ENCODE assay signal across 8 mouse cellular contexts in the genomic region with DNA sequence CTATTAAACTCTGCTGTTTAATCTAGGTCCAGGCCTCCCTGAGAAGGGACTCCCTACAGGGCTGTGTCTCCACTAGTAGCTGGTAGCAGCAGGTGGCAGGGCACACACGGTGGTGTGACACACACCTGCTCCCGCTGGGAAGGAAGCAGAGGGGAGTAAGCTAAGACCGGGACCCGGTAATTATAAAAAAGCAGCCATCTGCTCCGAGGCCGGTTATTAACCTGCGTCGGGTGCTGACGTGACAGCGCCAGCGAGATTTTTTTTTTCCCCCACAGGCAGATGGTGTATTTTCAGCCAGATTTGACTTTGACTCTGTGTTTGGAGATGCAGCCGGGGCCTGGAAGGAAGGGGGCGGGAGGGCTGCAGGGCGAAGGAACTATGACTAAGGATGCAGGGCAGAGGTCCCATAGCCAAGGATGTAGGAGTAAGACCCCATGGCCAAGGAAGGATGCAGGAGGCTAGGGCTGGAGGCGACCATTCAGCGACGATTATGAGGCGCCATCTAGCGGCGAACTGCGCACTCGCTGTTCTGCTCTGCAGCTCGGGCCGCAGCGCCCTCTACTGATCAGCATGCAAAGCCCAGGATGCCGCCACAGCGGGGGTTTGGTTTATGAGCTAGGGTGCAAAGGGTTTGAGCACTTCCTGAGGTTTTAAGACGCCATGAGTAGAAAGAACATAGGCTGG. TPM values are rescaled to one million over a fixed set of nuclear protein-coding genes. Genes with fewer than 3 reads are reported as not detected.
DNase-seq lines count a peak whose midpoint lies in the region; ATAC-seq lines count a peak whose summit lies in the region.

No protein-coding gene starts in this region.

- H3K4me2 ChIP-seq in hindbrain, embryonic 16.5 days (ENCODE audit: low read length): peak overlapping the region; percentile 83

- H3K4me3 ChIP-seq in hindbrain, embryonic 16.5 days (ENCODE audit: low read length): peak overlapping the region; percentile 39

- WGBS in hindbrain, embryonic 16.5 days: under 1% methylated on average over 28 of the region's 28 CpGs

- peak overlapping the region; percentile 72 for H3K9ac ChIP-seq in hindbrain, embryonic 16.5 days (ENCODE audit: low read depth, low read length)

- peak; percentile 82 for DNase-seq in T-cell, adult 2 months (ENCODE audit: low spot score)
- peak; percentile 96 to 97 for DNase-seq in cerebellum, postnatal 25 days
- DNase-seq in gastrocnemius, adult 18-20 months (ENCODE audit: low spot score): peak; percentile 86
- peak; percentile 67 for DNase-seq in left cerebral cortex, adult 11 months (ENCODE audit: low spot score)
- peak; percentile 85 for DNase-seq in lung, postnatal 36 days
- DNase-seq in retina, embryonic 14.5 days (ENCODE audit: low spot score): peak; percentile 100
- peak; percentile 86 to 92 for DNase-seq in thymus, postnatal 36 days

- no peaks in the 10 kb centered on the region for H3K9me3 ChIP-seq in hindbrain, embryonic 16.5 days (ENCODE audit: control insufficient read depth, low read length)

- no peaks in the 10 kb centered on the region for H3K36me3 ChIP-seq in hindbrain, embryonic 16.5 days (ENCODE audit: control insufficient read depth, insufficient read depth, low read length)

- peak overlapping the region; percentile 67 for H3K27ac ChIP-seq in hindbrain, embryonic 16.5 days (ENCODE audit: low read depth, low read length)

- peaks cover 3% of the 10 kb centered on the region; the same call in 1 of the 2 replicates for H3K4me1 ChIP-seq in hindbrain, embryonic 16.5 days (ENCODE audit: control insufficient read depth, insufficient read depth, low read depth, low read length)

- peak; percentile 94 for ATAC-seq in hindbrain, embryonic 16.5 days

- H3K27me3 ChIP-seq in hindbrain, embryonic 16.5 days (replicated peaks; ENCODE audit: control insufficient read depth, insufficient read depth, low read length): no peaks in the 10 kb centered on the region

RNA-seq across cellular contexts. Expression of a gene that starts 17.7 kb away (rescaled TPM):
- total RNA-seq in gastrocnemius, adult 18-20 months (2021): 10 to 100 TPM; 26.5 to 27.1 TPM
- polyA plus RNA-seq in hindbrain, embryonic 16.5 days (2015; fragmentation: Nextera tagmentation; extraction: Ambion mirVana): 32.7 and 33.7 TPM in 2 replicates

RNA-seq across cellular contexts. Expression of a gene that starts 27.1 kb away (rescaled TPM):
- total RNA-seq in gastrocnemius, adult 18-20 months (2021): 1 to 10 TPM; 5.7 to 8.4 TPM
- 0.79 and 1.2 TPM in 2 replicates for polyA plus RNA-seq in hindbrain, embryonic 16.5 days (2015; fragmentation: Nextera tagmentation; extraction: Ambion mirVana)

Comparison
In these comparisons a context has a peak if more than half of its experiments do, and no peak if none do; other contexts are left out.
1. Peak in every context shown above with its lines: DNase-seq, ATAC-seq, H3K4me3 ChIP-seq and H3K27ac ChIP-seq.